Mouse (Mus musculus): Measurements from ENCODE around the gene Ino80e. TPM values are rescaled to one million over a fixed set of nuclear protein-coding genes. Genes with fewer than 3 reads are reported as not detected.

The Ino80e gene
- total and polyA plus RNA-seq, 3 experiments = 93.0 to 476 (median 189) TPM

Other genes with a start within 250 kb of the Ino80e start
Only the 30 nearest of the 31 such genes appear.
- 56.1 and 81.7 TPM in 2 replicates for gene Sgf29, start 213.1 kb downstream of the Ino80e start, total RNA-seq (2012; rRNA removed)
- gene Sgf29, start 213.1 kb downstream of the Ino80e start, polyA plus RNA-seq (2012; ENCODE audit: insufficient read depth in 1 of 2, insufficient read length in 2 of 2, low read depth in 1 of 2, low replicate concordance in 2 of 2, missing spikeins in 1 of 2) = 100 to 1,000 TPM in 1 of 2 experiments, not detected in 1; 117 TPM
- not detected in 2 replicates for gene Sult1a1, start 185.9 kb downstream of the Ino80e start, total RNA-seq (2012; rRNA removed)
- gene Sult1a1, start 185.9 kb downstream of the Ino80e start, polyA plus RNA-seq (2012; ENCODE audit: insufficient read depth in 1 of 2, insufficient read length in 2 of 2, low read depth in 1 of 2, low replicate concordance in 2 of 2, missing spikeins in 1 of 2) = under 1 TPM in 1 of 2 experiments, not detected in 1; 0.36 TPM
- gene Bola2, start 167.0 kb downstream of the Ino80e start, total RNA-seq (2012; rRNA removed) = 138 and 163 TPM in 2 replicates
- gene Bola2, start 167.0 kb downstream of the Ino80e start, polyA plus RNA-seq (2012; ENCODE audit: insufficient read depth in 1 of 2, insufficient read length in 2 of 2, low read depth in 1 of 2, low replicate concordance in 2 of 2, missing spikeins in 1 of 2) = 100 to 1,000 TPM in 1 of 2 experiments, not detected in 1; 436 TPM
- gene Slx1b, start 166.6 kb downstream of the Ino80e start, total RNA-seq (2012; rRNA removed) = 4.6 and 5.4 TPM in 2 replicates
- 10 to 100 TPM in 1 of 2 experiments, not detected in 1; 10.2 TPM for gene Slx1b, start 166.6 kb downstream of the Ino80e start, polyA plus RNA-seq (2012; ENCODE audit: insufficient read depth in 1 of 2, insufficient read length in 2 of 2, low read depth in 1 of 2, low replicate concordance in 2 of 2, missing spikeins in 1 of 2)
- 195 and 279 TPM in 2 replicates for gene Coro1a, start 154.6 kb downstream of the Ino80e start, total RNA-seq (2012; rRNA removed)
- gene Coro1a, start 154.6 kb downstream of the Ino80e start, polyA plus RNA-seq (2012; ENCODE audit: insufficient read depth in 1 of 2, insufficient read length in 2 of 2, low read depth in 1 of 2, low replicate concordance in 2 of 2, missing spikeins in 1 of 2) = 100 to 1,000 TPM in 1 of 2 experiments, not detected in 1; 204 TPM
- 5.2 and 7.1 TPM in 2 replicates for gene Mapk3, start 102.8 kb downstream of the Ino80e start, total RNA-seq (2012; rRNA removed)
- gene Mapk3, start 102.8 kb downstream of the Ino80e start, polyA plus RNA-seq (2012; ENCODE audit: insufficient read depth in 1 of 2, insufficient read length in 2 of 2, low read depth in 1 of 2, low replicate concordance in 2 of 2, missing spikeins in 1 of 2) = 10 to 100 TPM in 1 of 2 experiments, not detected in 1; 45.1 TPM
- 12.6 and 12.7 TPM in 2 replicates for gene Gdpd3, start 96.0 kb downstream of the Ino80e start, total RNA-seq (2012; rRNA removed)
- gene Gdpd3, start 96.0 kb downstream of the Ino80e start, polyA plus RNA-seq (2012; ENCODE audit: insufficient read depth in 1 of 2, insufficient read length in 2 of 2, low read depth in 1 of 2, low replicate concordance in 2 of 2, missing spikeins in 1 of 2) = 10 to 100 TPM in 1 of 2 experiments, not detected in 1; 13.0 TPM
- gene Ypel3, start 85.4 kb downstream of the Ino80e start, total RNA-seq (2012; rRNA removed) = 2.1 and 2.7 TPM in 2 replicates
- gene Ypel3, start 85.4 kb downstream of the Ino80e start, polyA plus RNA-seq (2012; ENCODE audit: insufficient read depth in 1 of 2, insufficient read length in 2 of 2, low read depth in 1 of 2, low replicate concordance in 2 of 2, missing spikeins in 1 of 2) = 10 to 100 TPM in 1 of 2 experiments, not detected in 1; 12.6 TPM
- gene Tbx6, start 80.9 kb downstream of the Ino80e start, total RNA-seq (2012; rRNA removed) = 0.12 and 0.13 TPM in 2 replicates
- under 1 TPM in 1 of 2 experiments, not detected in 1; 0.15 TPM for gene Tbx6, start 80.9 kb downstream of the Ino80e start, polyA plus RNA-seq (2012; ENCODE audit: insufficient read depth in 1 of 2, insufficient read length in 2 of 2, low read depth in 1 of 2, low replicate concordance in 2 of 2, missing spikeins in 1 of 2)
- 255 and 257 TPM in 2 replicates for gene Ppp4c, start 69.9 kb downstream of the Ino80e start, total RNA-seq (2012; rRNA removed)
- gene Ppp4c, start 69.9 kb downstream of the Ino80e start, polyA plus RNA-seq (2012; ENCODE audit: insufficient read depth in 1 of 2, insufficient read length in 2 of 2, low read depth in 1 of 2, low replicate concordance in 2 of 2, missing spikeins in 1 of 2) = 100 to 1,000 TPM; 265 to 540 TPM
- 1.7 TPM in 2 replicates for gene Fam57b, start 64.7 kb downstream of the Ino80e start, total RNA-seq (2012; rRNA removed)
- under 1 TPM in 1 of 2 experiments, not detected in 1; 0.50 TPM for gene Fam57b, start 64.7 kb downstream of the Ino80e start, polyA plus RNA-seq (2012; ENCODE audit: insufficient read depth in 1 of 2, insufficient read length in 2 of 2, low read depth in 1 of 2, low replicate concordance in 2 of 2, missing spikeins in 1 of 2)
- not detected in 2 replicates for gene 4930451I11Rik, start 30.7 kb downstream of the Ino80e start, total RNA-seq (2012; rRNA removed)
- gene 4930451I11Rik, start 30.7 kb downstream of the Ino80e start, polyA plus RNA-seq (2012; ENCODE audit: insufficient read depth in 1 of 2, insufficient read length in 2 of 2, low read depth in 1 of 2, low replicate concordance in 2 of 2, missing spikeins in 1 of 2) = not detected
- 1.6 and 2.3 TPM in 2 replicates for gene Doc2a, start 15.0 kb downstream of the Ino80e start, total RNA-seq (2012; rRNA removed)
- not detected for gene Doc2a, start 15.0 kb downstream of the Ino80e start, polyA plus RNA-seq (2012; ENCODE audit: insufficient read depth in 1 of 2, insufficient read length in 2 of 2, low read depth in 1 of 2, low replicate concordance in 2 of 2, missing spikeins in 1 of 2)
- gene Hirip3, start 405 bp downstream of the Ino80e start, total RNA-seq (2012; rRNA removed) = 44.0 and 55.6 TPM in 2 replicates
- gene Hirip3, start 405 bp downstream of the Ino80e start, polyA plus RNA-seq (2012; ENCODE audit: insufficient read depth in 1 of 2, insufficient read length in 2 of 2, low read depth in 1 of 2, low replicate concordance in 2 of 2, missing spikeins in 1 of 2) = 100 to 1,000 TPM in 1 of 2 experiments, not detected in 1; 137 TPM
- 26.2 and 34.2 TPM in 2 replicates for gene Taok2, start 22.3 kb upstream of the Ino80e start, total RNA-seq (2012; rRNA removed)
- 10 to 100 TPM; 29.0 to 52.3 TPM for gene Taok2, start 22.3 kb upstream of the Ino80e start, polyA plus RNA-seq (2012; ENCODE audit: insufficient read depth in 1 of 2, insufficient read length in 2 of 2, low read depth in 1 of 2, low replicate concordance in 2 of 2, missing spikeins in 1 of 2)
- 18.0 and 18.8 TPM in 2 replicates for gene Tmem219, start 60.5 kb upstream of the Ino80e start, total RNA-seq (2012; rRNA removed)
- 10 to 100 TPM in 1 of 2 experiments, not detected in 1; 34.5 TPM for gene Tmem219, start 60.5 kb upstream of the Ino80e start, polyA plus RNA-seq (2012; ENCODE audit: insufficient read depth in 1 of 2, insufficient read length in 2 of 2, low read depth in 1 of 2, low replicate concordance in 2 of 2, missing spikeins in 1 of 2)
- gene Kctd13, start 66.5 kb upstream of the Ino80e start, total RNA-seq (2012; rRNA removed) = 17.7 and 18.1 TPM in 2 replicates
- 10 to 100 TPM in 1 of 2 experiments, not detected in 1; 26.2 TPM for gene Kctd13, start 66.5 kb upstream of the Ino80e start, polyA plus RNA-seq (2012; ENCODE audit: insufficient read depth in 1 of 2, insufficient read length in 2 of 2, low read depth in 1 of 2, low replicate concordance in 2 of 2, missing spikeins in 1 of 2)
- gene Asphd1, start 87.2 kb upstream of the Ino80e start, total RNA-seq (2012; rRNA removed) = 0.15 TPM in 1 of 2 replicates, not detected in the other
- gene Asphd1, start 87.2 kb upstream of the Ino80e start, polyA plus RNA-seq (2012; ENCODE audit: insufficient read depth in 1 of 2, insufficient read length in 2 of 2, low read depth in 1 of 2, low replicate concordance in 2 of 2, missing spikeins in 1 of 2) = under 1 TPM in 1 of 2 experiments, not detected in 1; 0.74 TPM
- 0.49 and 2.0 TPM in 2 replicates for gene Sez6l2, start 88.2 kb upstream of the Ino80e start, total RNA-seq (2012; rRNA removed)
- 1 to 10 TPM in 1 of 2 experiments, not detected in 1; 6.1 TPM for gene Sez6l2, start 88.2 kb upstream of the Ino80e start, polyA plus RNA-seq (2012; ENCODE audit: insufficient read depth in 1 of 2, insufficient read length in 2 of 2, low read depth in 1 of 2, low replicate concordance in 2 of 2, missing spikeins in 1 of 2)
- gene Cdipt, start 113.5 kb upstream of the Ino80e start, total RNA-seq (2012; rRNA removed) = 72.5 and 98.4 TPM in 2 replicates
- gene Cdipt, start 113.5 kb upstream of the Ino80e start, polyA plus RNA-seq (2012; ENCODE audit: insufficient read depth in 1 of 2, insufficient read length in 2 of 2, low read depth in 1 of 2, low replicate concordance in 2 of 2, missing spikeins in 1 of 2) = 100 to 1,000 TPM in 1 of 2 experiments, not detected in 1; 151 TPM
- gene Cdiptos, start 113.7 kb upstream of the Ino80e start, total RNA-seq (2012; rRNA removed) = 0.35 and 0.49 TPM in 2 replicates
- 1 to 10 TPM in 1 of 2 experiments, not detected in 1; 1.8 TPM for gene Cdiptos, start 113.7 kb upstream of the Ino80e start, polyA plus RNA-seq (2012; ENCODE audit: insufficient read depth in 1 of 2, insufficient read length in 2 of 2, low read depth in 1 of 2, low replicate concordance in 2 of 2, missing spikeins in 1 of 2)
- gene Mvp, start 152.2 kb upstream of the Ino80e start, total RNA-seq (2012; rRNA removed) = 19.4 and 19.8 TPM in 2 replicates
- gene Mvp, start 152.2 kb upstream of the Ino80e start, polyA plus RNA-seq (2012; ENCODE audit: insufficient read depth in 1 of 2, insufficient read length in 2 of 2, low read depth in 1 of 2, low replicate concordance in 2 of 2, missing spikeins in 1 of 2) = 10 to 100 TPM in 1 of 2 experiments, not detected in 1; 20.6 TPM
- 0.39 TPM in 1 of 2 replicates, not detected in the other for gene Pagr1b, start 154.1 kb upstream of the Ino80e start, total RNA-seq (2012; rRNA removed)
- gene Pagr1b, start 154.1 kb upstream of the Ino80e start, polyA plus RNA-seq (2012; ENCODE audit: insufficient read depth in 1 of 2, insufficient read length in 2 of 2, low read depth in 1 of 2, low replicate concordance in 2 of 2, missing spikeins in 1 of 2) = 1 to 10 TPM in 1 of 2 experiments, not detected in 1; 4.5 TPM
- gene Pagr1a, start 155.0 kb upstream of the Ino80e start, total RNA-seq (2012; rRNA removed) = 55.4 and 60.2 TPM in 2 replicates
- gene Pagr1a, start 155.0 kb upstream of the Ino80e start, polyA plus RNA-seq (2012; ENCODE audit: insufficient read depth in 1 of 2, insufficient read length in 2 of 2, low read depth in 1 of 2, low replicate concordance in 2 of 2, missing spikeins in 1 of 2) = 10 to 100 TPM in 1 of 2 experiments, not detected in 1; 85.9 TPM
- 13.8 and 20.5 TPM in 2 replicates for gene Gm42742, start 158.7 kb upstream of the Ino80e start, total RNA-seq (2012; rRNA removed)
- 10 to 100 TPM in 1 of 2 experiments, not detected in 1; 27.2 TPM for gene Gm42742, start 158.7 kb upstream of the Ino80e start, polyA plus RNA-seq (2012; ENCODE audit: insufficient read depth in 1 of 2, insufficient read length in 2 of 2, low read depth in 1 of 2, low replicate concordance in 2 of 2, missing spikeins in 1 of 2)
- 0.12 and 0.13 TPM in 2 replicates for gene Prrt2, start 158.8 kb upstream of the Ino80e start, total RNA-seq (2012; rRNA removed)
- 1 to 10 TPM in 1 of 2 experiments, not detected in 1; 1.4 TPM for gene Prrt2, start 158.8 kb upstream of the Ino80e start, polyA plus RNA-seq (2012; ENCODE audit: insufficient read depth in 1 of 2, insufficient read length in 2 of 2, low read depth in 1 of 2, low replicate concordance in 2 of 2, missing spikeins in 1 of 2)
- gene Maz, start 164.7 kb upstream of the Ino80e start, total RNA-seq (2012; rRNA removed) = 231 and 234 TPM in 2 replicates
- gene Maz, start 164.7 kb upstream of the Ino80e start, polyA plus RNA-seq (2012; ENCODE audit: insufficient read depth in 1 of 2, insufficient read length in 2 of 2, low read depth in 1 of 2, low replicate concordance in 2 of 2, missing spikeins in 1 of 2) = 100 to 1,000 TPM in 1 of 2 experiments, not detected in 1; 540 TPM
- 57.7 and 75.7 TPM in 2 replicates for gene Kif22, start 180.1 kb upstream of the Ino80e start, total RNA-seq (2012; rRNA removed)
- gene Kif22, start 180.1 kb upstream of the Ino80e start, polyA plus RNA-seq (2012; ENCODE audit: insufficient read depth in 1 of 2, insufficient read length in 2 of 2, low read depth in 1 of 2, low replicate concordance in 2 of 2, missing spikeins in 1 of 2) = 100 to 1,000 TPM; 119 to 298 TPM
- gene Zg16, start 225.0 kb upstream of the Ino80e start, total RNA-seq (2012; rRNA removed) = 57.1 and 89.3 TPM in 2 replicates
- gene Zg16, start 225.0 kb upstream of the Ino80e start, polyA plus RNA-seq (2012; ENCODE audit: insufficient read depth in 1 of 2, insufficient read length in 2 of 2, low read depth in 1 of 2, low replicate concordance in 2 of 2, missing spikeins in 1 of 2) = 10 to 100 TPM in 1 of 2 experiments, not detected in 1; 50.4 TPM
- 51.1 and 54.9 TPM in 2 replicates for gene AI467606, start 229.0 kb upstream of the Ino80e start, total RNA-seq (2012; rRNA removed)
- gene AI467606, start 229.0 kb upstream of the Ino80e start, polyA plus RNA-seq (2012; ENCODE audit: insufficient read depth in 1 of 2, insufficient read length in 2 of 2, low read depth in 1 of 2, low replicate concordance in 2 of 2, missing spikeins in 1 of 2) = 100 to 1,000 TPM in 1 of 2 experiments, 10 to 100 TPM in 1; 79.4 to 101 TPM